Mouse (Mus musculus) mature B cell (primary cell): ENCODE results near the gene Adk.
"Not testable (repeated sequence)": the region's sequence is repeated elsewhere in the genome, so short reads cannot be mapped to it uniquely, and the experiment has no call there.

Experiments
- in situ Hi-C: fragments of 300-500 bp; cut with MboI; formaldehyde crosslinking; loops from 2 replicates; pipeline ENCODE4 v1.14.3; 2019

Adk gene

GRCm38 (mm10) chr14:21065490-21066162 is 13.3 kb downstream of the Adk start:
- in situ Hi-C loops: no loop called here

- in situ Hi-C loops: no loop called here
These were observed 17.2 kb downstream of the Adk start for GRCm38 (mm10) chr14:21069594-21069993.

GRCm38 (mm10) chr14:21073981-21074380 is 21.6 kb downstream of the Adk start:
- in situ Hi-C loops: no loop called here

GRCm38 (mm10) chr14:21074398-21075320 is 22.3 kb downstream of the Adk start:
- in situ Hi-C loops: no loop called here

- in situ Hi-C loops: no loop called here
These were observed 23.6 kb downstream of the Adk start for GRCm38 (mm10) chr14:21075751-21076500.

DNA sequence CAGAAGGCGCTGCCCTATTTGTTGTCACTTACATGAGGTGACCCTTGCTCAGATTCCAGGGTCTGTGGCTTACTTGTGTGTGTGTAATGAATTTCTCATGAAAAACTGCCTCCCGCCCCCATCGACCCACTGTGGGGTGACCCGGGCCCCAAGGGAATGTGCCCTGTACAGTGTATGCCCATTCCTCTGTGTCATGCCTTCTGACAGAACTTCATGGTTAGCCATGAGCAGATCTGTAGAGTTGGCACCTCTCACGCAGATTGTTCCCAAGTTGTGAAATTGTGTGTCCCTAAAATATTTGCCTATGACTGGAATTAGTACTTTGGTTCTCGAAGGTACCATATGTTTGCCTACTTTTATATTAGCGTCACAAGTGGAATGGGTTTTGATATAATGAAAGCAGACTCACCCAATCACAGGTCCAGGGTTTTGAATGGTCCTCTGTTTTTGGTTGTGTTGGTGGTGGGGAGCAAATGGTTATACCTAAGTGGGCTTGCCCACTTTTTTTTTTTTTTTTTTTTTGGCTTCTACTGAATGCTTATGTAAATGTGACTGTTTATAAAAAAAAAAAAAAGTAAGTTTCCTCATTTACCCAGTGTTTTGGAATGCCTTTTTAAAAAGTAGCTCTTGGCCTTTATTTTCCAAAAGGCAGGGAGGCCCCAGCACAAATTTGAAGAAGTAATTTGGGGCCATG is 24.3 kb downstream of the Adk start:
- in situ Hi-C loops: no loop called here

- in situ Hi-C loops: no loop called here
These were observed 25.6 kb downstream of the Adk start for GRCm38 (mm10) chr14:21077939-21078338.

GRCm38 (mm10) chr14:21078511-21078910 is 26.1 kb downstream of the Adk start:
- in situ Hi-C loops: no loop called here

DNA sequence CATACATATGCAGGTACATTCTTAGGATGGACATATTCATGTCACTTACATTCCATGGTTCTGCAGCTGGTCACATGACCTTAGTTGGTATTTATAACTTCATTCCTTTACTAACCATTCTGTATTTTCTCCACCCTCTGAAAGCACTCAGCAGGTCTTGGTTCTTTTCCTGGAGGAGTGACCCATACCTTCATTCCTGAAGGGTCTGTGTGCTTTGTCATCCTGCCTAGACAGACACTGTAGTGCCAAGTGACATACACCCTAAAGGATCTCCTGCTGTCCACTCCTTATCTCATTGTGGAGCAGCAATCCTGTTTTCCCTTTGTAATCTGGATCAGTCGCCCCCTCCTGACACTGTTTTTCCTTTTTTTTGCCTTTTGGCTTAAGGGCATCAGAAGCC is 30.4 kb downstream of the Adk start:
- in situ Hi-C loops: no loop called here

DNA sequence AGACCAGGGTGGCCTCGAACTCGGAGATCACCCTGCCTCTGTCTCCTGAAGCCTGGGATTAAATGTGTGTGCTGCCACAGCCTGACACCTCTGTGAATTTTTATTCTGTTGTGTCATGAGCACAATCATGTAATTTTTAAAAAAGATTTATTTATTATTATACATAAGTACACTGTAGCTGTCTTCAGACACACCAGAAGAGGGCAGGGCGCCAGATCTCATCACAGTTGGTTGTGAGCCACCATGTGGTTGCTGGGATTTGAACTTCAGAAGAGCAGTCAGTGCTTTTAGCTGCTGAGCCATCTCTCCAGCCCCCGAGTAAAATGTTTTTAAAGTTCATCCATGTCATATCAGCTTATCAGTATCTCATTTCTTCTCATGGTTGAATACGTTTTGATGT is 33.3 kb downstream of the Adk start:
- in situ Hi-C loops: no loop called here

GRCm38 (mm10) chr14:21086106-21086505 is 33.7 kb downstream of the Adk start:
- in situ Hi-C loops: no loop called here

GRCm38 (mm10) chr14:21086827-21087351 is 34.5 kb downstream of the Adk start:
- in situ Hi-C loops: no loop called here

- in situ Hi-C loops: no loop called here
These were observed 35.2 kb downstream of the Adk start for GRCm38 (mm10) chr14:21087390-21088060.

GRCm38 (mm10) chr14:21088731-21089130 is 36.4 kb downstream of the Adk start:
- in situ Hi-C loops: no loop called here

GRCm38 (mm10) chr14:21090400-21090799 is 38.0 kb downstream of the Adk start:
- in situ Hi-C loops: no loop called here

DNA sequence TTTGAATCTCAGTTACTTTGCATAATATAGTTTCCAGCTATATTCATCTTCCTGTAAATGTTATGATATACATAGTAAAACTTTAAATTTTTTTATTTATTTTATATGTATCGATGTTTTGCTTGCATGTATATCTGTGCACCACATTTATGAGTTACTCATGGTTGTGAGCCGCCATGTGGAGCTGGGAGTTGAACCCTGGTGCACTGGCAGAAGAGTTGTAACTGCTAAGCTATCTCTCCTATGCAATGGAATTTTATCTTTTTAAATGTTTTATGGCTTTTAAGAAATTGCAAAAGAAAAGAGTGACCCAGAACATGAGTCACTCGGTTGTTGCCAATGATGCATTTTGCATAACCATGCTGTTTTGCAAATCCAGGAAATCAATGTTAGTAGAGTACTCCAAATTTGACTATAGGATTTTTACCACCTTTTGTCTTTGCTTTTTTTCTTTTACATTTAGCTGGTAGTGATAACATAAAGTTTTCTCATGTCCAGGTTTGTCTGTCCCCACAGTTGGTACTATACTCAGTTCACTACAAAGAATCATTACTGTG is 38.6 kb downstream of the Adk start:
- in situ Hi-C loops: no loop called here

GRCm38 (mm10) chr14:21094161-21094560 is 41.8 kb downstream of the Adk start:
- in situ Hi-C loops: not testable (repeated sequence)

DNA sequence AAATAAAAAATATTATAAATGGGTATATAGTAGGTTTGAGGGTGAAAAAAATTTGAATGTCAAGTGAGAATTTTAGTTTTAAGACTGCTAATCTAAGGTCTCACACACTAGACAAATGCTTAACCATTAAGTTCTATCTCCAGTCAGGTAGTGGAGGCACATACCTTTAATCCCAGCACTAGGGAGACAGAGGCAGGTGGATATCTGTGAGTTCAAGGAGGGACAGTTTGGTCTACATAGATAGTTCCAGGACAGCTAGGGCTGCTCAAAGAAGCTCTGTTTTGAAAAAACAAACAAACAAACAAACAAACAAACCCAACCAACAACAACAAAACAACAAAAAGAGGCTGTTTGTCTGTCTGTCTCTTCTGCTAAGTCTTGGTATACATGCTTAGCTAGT is 43.9 kb downstream of the Adk start:
- in situ Hi-C loops: no loop called here

DNA sequence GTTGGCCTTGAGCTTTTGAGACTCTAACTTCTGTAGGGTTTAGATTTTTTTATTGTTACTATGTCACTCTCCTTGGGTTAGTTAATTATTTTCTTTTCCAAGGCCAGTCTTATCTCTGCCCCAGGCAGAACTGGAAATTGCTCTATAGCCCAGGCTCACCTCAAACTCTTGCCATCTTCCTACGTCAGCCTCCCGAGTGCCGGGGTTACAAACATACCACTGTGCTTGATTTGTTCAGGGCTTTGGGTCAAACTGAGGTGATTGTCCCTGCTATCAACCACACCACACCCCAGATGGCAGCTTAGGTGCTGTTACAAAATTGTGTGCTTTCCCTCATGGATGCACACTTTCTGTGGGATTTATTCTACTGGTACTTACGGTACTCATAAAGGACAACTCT is 44.3 kb downstream of the Adk start:
- in situ Hi-C loops: no loop called here

DNA sequence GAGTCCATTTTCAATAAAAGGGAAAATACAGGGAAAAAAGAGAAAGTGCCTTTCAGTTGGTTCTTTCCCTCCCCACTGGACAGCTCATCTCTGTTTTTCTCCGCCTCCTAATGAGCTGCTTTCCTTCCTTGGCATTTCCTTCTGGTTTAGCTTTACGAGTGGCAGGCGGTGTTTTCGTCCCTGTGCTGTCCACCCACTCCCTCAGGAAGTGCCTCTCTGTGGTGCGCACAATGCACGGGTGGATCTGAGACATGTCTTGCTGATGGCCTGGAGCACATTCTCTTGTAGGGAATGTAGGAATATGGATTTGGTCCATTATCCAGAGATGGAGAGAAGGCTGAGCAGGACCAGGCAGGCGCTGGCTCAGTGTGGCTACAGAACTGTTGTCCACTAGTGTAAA is 47.0 kb downstream of the Adk start:
- in situ Hi-C loops: no loop called here

GRCm38 (mm10) chr14:21100876-21101275 is 48.5 kb downstream of the Adk start:
- in situ Hi-C loops: no loop called here
